Mouse (Mus musculus): ENCODE data around the gene Lrriq1. TPM values are rescaled to one million over a fixed set of nuclear protein-coding genes. Genes with fewer than 3 reads are reported as not detected.

Gene Lrriq1
- polyA plus RNA-seq, 1 experiment from 2014 or later: 1.5 TPM

- no peaks in the 10 kb centered on the region for H3K27me3 ChIP-seq (replicated peaks)
- H3K4me3 ChIP-seq: no peak overlapping the region
- no peak for ATAC-seq (ENCODE audit: low FRiP score, low read depth)
- no peak overlapping the region for H3K27ac ChIP-seq
- 82% methylated on average over 2 of the region's 2 CpGs for WGBS
- H3K9me3 ChIP-seq: no peaks in the 10 kb centered on the region
- no peak overlapping the region for H3K4me2 ChIP-seq (replicated peaks)
- no peak overlapping the region for H3K9ac ChIP-seq
- H3K4me1 ChIP-seq: no peaks in the 10 kb centered on the region
- no peaks in the 10 kb centered on the region for H3K36me3 ChIP-seq
Observed at GRCm38 (mm10) chr10:103108090-103108489, 128.0 kb downstream of the Lrriq1 start.

GRCm38 (mm10) chr10:103086101-103086500 is 150.0 kb downstream of the Lrriq1 start:
- no peak overlapping the region for H3K27ac ChIP-seq
- no peaks in the 10 kb centered on the region for H3K9me3 ChIP-seq
- no peak overlapping the region for H3K4me3 ChIP-seq
- H3K4me1 ChIP-seq: no peaks in the 10 kb centered on the region
- no peaks in the 10 kb centered on the region for H3K36me3 ChIP-seq
- H3K4me2 ChIP-seq (replicated peaks): no peak overlapping the region
- ATAC-seq (ENCODE audit: low FRiP score, low read depth): no peak
- no peaks in the 10 kb centered on the region for H3K27me3 ChIP-seq (replicated peaks)
- WGBS: 63% methylated on average over 1 of the region's 1 CpGs
- no peak overlapping the region for H3K9ac ChIP-seq

DNA sequence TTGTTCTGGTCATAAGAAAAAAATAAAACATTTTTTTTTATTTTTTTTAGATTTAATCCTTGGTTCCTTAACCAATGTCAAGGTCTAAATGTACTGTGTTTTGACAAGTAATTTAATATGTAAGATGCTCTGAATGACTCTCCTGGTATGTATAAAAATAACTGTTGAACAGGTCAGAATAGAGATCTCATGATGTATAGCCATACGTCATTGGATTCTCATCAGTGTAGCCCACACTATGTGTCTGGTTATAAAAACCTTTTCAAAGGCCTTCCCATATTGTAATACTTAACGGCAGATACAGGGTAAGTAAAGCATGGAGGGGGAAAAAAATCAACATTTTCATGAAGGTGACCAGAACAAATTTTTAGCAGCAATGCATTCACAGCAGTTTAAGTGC is 186.5 kb downstream of the Lrriq1 start:
- no peaks in the 10 kb centered on the region for H3K27me3 ChIP-seq (replicated peaks)
- no peak overlapping the region for H3K27ac ChIP-seq
- no peak overlapping the region for H3K4me2 ChIP-seq (replicated peaks)
- H3K4me3 ChIP-seq: no peak overlapping the region
- no peaks in the 10 kb centered on the region for H3K9me3 ChIP-seq
- H3K9ac ChIP-seq: no peak overlapping the region
- no peaks in the 10 kb centered on the region for H3K36me3 ChIP-seq
- no peak for ATAC-seq (ENCODE audit: low FRiP score, low read depth)
- WGBS: 84% methylated on average over 2 of the region's 2 CpGs
- H3K4me1 ChIP-seq: no peaks in the 10 kb centered on the region

- no peaks in the 10 kb centered on the region for H3K36me3 ChIP-seq
- H3K4me2 ChIP-seq (replicated peaks): no peak overlapping the region
- no peak for ATAC-seq (ENCODE audit: low FRiP score, low read depth)
- no peaks in the 10 kb centered on the region for H3K9me3 ChIP-seq
- H3K9ac ChIP-seq: no peak overlapping the region
- no peaks in the 10 kb centered on the region for H3K27me3 ChIP-seq (replicated peaks)
- no peak overlapping the region for H3K27ac ChIP-seq
- no peak overlapping the region for H3K4me3 ChIP-seq
- no peaks in the 10 kb centered on the region for H3K4me1 ChIP-seq
- 71% methylated on average over 3 of the region's 3 CpGs for WGBS
Observed at GRCm38 (mm10) chr10:103046623-103047022, 189.5 kb downstream of the Lrriq1 start.

GRCm38 (mm10) chr10:103045019-103045418 is 191.1 kb downstream of the Lrriq1 start:
- WGBS: 66% methylated on average over 2 of the region's 2 CpGs

DNA sequence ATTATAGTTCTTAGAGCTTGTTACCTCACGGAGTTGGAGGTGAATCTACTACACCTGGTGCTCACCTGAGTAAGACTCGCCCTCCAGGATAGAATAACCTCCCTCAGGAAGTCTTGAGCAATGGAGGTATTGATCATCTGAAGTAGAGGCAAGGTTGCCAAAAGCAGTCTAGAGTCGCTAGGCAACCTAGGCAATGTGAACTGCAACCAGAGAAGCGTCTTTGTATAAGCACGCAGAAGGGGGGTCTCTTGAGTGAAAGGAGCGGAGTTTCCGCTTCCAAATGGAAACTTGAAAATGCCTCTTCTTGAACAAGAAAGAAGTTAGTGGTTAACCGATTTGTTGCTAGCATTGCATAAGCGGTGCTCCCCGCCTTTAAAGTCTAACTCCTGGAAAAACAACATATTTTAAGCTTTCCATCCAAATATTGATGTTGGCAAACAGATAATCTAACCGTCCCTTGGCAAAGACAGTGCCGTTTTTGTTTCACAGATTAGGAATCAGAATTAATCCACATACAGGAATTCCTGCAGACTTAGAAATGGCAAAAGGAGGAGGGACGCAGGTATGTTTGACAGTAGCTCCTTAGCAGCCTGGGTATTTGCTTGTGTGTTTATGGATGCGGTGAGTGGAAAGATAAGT is 201.0 kb downstream of the Lrriq1 start:
- Histone ChIP-seq H3K9me3 (no peaks in the 10 kb centered on the region), H3K9ac (no peak overlapping the region), H3K27me3 (replicated peaks) (peaks cover 55% of the 10 kb centered on the region), H3K4me3 (no peak overlapping the region), H3K27ac (no peak overlapping the region), H3K4me2 (replicated peaks) (no peak overlapping the region), H3K36me3 (no peaks in the 10 kb centered on the region), H3K4me1 (no peaks in the 10 kb centered on the region)
- 2% methylated on average over 14 of the region's 14 CpGs for WGBS
- ATAC-seq (ENCODE audit: low FRiP score, low read depth): no peak

More at GRCm38 (mm10) chr10:103045019-103045418, 191.1 kb downstream of the Lrriq1 start:
- no peak overlapping the region for H3K4me3 ChIP-seq
- H3K27me3 ChIP-seq (replicated peaks): no peaks in the 10 kb centered on the region
- H3K9me3 ChIP-seq: no peaks in the 10 kb centered on the region
- H3K27ac ChIP-seq: no peak overlapping the region
- no peaks in the 10 kb centered on the region for H3K4me1 ChIP-seq
- ATAC-seq (ENCODE audit: low FRiP score, low read depth): no peak
- H3K9ac ChIP-seq: no peak overlapping the region
- no peak overlapping the region for H3K4me2 ChIP-seq (replicated peaks)
- no peaks in the 10 kb centered on the region for H3K36me3 ChIP-seq

- H3K9me3 ChIP-seq: no peaks in the 10 kb centered on the region
- peaks cover 13% of the 10 kb centered on the region for H3K4me1 ChIP-seq
- WGBS: 3% methylated on average over 11 of the region's 11 CpGs
- H3K4me3 ChIP-seq: no peak overlapping the region
- no peak for ATAC-seq (ENCODE audit: low FRiP score, low read depth)
- H3K36me3 ChIP-seq: no peaks in the 10 kb centered on the region
- H3K27ac ChIP-seq: no peak overlapping the region
- H3K27me3 ChIP-seq (replicated peaks): peaks cover 79% of the 10 kb centered on the region
- no peak overlapping the region for H3K9ac ChIP-seq
- H3K4me2 ChIP-seq (replicated peaks): no peak overlapping the region
Observed at GRCm38 (mm10) chr10:103030931-103031330, 205.2 kb downstream of the Lrriq1 start.

GRCm38 (mm10) chr10:103029730-103030490 is 206.2 kb downstream of the Lrriq1 start, which contains the start of gene Alx1:
TSS of gene Alx1 (minus strand) at chr10:103030215.
- no peak within 1 kb of the TSS for H3K4me3 ChIP-seq
- H3K9ac ChIP-seq: no peak within 1 kb of the TSS
- ATAC-seq (ENCODE audit: low FRiP score, low read depth): no peak
- under 1% methylated on average over 32 of the region's 32 CpGs for WGBS
- H3K27me3 ChIP-seq (replicated peaks): peaks cover 73% of the 10 kb centered on the region
- H3K9me3 ChIP-seq: no peaks in the 10 kb centered on the region
- no peaks in the 10 kb centered on the region for H3K36me3 ChIP-seq
- H3K27ac ChIP-seq: no peak within 1 kb of the TSS
- peak within 1 kb of the TSS; percentile 57 for H3K4me2 ChIP-seq (replicated peaks)
- H3K4me1 ChIP-seq: peaks cover 13% of the 10 kb centered on the region

DNA sequence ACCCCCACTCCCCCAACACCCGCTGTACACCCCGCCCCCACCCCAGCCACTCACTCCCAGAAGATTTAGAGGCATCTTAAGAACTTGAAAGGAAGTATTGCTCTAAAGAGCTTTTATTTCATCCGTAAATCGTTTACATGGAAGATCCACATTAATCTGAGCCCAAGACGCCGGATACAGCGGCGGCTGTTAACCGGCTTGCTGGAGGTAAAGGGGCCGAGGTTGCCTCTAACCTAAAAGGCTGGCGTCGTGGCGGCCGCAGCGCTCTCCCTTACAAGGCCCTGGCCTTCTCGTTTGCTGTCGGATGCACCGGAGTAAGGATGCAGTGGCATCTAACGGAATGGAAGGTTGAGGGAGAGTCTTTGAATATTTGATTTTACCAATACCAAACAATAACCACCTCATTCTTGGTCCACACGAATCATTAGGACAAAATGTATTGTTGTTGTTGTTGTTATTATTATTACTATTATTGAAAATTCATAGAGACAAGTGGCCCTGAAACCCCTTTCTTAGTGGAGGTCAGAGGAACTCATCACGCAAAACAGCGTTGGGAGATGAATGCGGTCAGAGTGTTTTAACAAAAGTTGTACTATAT is 206.9 kb downstream of the Lrriq1 start:
- no peak overlapping the region for H3K9ac ChIP-seq
- no peak for ATAC-seq (ENCODE audit: low FRiP score, low read depth)
- WGBS: under 1% methylated on average over 23 of the region's 23 CpGs
- peaks cover 13% of the 10 kb centered on the region for H3K4me1 ChIP-seq
- H3K9me3 ChIP-seq: no peaks in the 10 kb centered on the region
- peaks cover 67% of the 10 kb centered on the region for H3K27me3 ChIP-seq (replicated peaks)
- no peak overlapping the region for H3K27ac ChIP-seq
- peak overlapping the region; percentile 33; the same call in 1 of the 2 replicates for H3K4me3 ChIP-seq
- peak overlapping the region; percentile 57 for H3K4me2 ChIP-seq (replicated peaks)
- no peaks in the 10 kb centered on the region for H3K36me3 ChIP-seq

DNA sequence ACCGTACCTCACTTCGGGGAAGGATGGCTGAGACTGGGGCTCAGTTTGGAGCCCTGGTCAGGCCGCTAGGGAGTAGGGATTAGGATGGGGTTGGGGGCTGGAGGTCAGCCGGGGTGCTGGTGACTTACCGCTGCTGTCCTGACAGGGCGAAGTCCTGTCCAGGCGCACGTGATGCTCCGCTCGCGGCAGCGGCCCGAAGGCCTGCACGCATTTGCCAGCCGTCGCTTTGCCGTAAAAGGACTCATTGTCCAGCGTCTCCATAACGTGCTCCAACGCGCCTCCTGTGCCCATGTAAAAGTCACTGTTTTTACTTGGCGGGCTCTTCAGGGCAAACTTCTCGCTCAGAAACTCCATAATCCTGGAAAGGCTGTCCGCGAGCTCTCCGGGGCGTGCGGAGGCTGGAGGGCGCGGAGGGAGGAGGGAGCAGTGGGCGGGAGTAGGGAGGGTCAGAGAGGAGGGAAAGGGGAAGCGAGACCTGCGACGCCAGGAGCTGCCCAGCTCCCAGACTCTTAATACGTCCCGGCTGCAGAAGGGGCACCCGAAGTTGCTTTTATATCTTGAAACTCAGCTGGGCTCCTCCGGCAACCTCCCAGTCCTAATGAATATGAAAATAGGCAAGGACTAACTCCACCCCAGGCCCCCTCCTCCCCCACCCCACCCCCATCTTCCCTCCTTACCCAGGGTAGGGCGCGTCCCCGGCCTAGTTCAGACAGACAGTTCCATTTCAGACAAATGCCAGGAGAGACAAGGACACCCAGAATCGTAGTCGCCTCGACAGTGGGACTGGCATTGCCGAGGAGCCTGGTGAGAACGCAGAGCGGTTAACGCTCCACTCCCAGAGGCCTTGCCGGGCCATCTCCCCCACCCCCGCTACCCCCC is 207.6 kb downstream of the Lrriq1 start:
- Histone ChIP-seq H3K27ac (no peak overlapping the region), H3K4me3 (peak overlapping the region; percentile 33), H3K27me3 (replicated peaks) (peaks cover 65% of the 10 kb centered on the region), H3K9ac (no peak overlapping the region), H3K4me2 (replicated peaks) (peak overlapping the region; percentile 57), H3K9me3 (no peaks in the 10 kb centered on the region), H3K4me1 (peaks cover 13% of the 10 kb centered on the region), H3K36me3 (no peaks in the 10 kb centered on the region)
- peak; percentile 65 for ATAC-seq (ENCODE audit: low FRiP score, low read depth)
- under 1% methylated on average over 50 of the region's 50 CpGs for WGBS

DNA sequence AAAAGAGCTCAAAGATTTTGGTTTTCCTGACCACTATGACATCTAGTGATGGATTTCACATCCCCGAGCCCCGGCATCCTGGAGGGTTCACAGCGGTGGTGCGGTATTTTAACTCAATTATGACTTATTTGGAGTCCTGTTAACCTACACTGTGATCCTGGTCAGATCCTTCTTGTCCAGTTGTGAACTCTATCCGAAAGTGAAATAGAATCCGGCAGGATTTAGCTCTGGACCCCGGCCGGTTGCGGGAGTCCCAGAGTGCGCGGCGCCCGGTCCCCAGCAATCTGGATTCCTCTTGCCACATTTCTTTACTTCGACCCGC is 208.2 kb downstream of the Lrriq1 start:
- Histone ChIP-seq H3K36me3 (no peaks in the 10 kb centered on the region), H3K4me2 (replicated peaks) (peak overlapping the region; percentile 57), H3K9ac (no peak overlapping the region), H3K4me3 (peak overlapping the region; percentile 33), H3K9me3 (no peaks in the 10 kb centered on the region), H3K27ac (no peak overlapping the region), H3K27me3 (replicated peaks) (peaks cover 59% of the 10 kb centered on the region), H3K4me1 (peaks cover 13% of the 10 kb centered on the region)
- under 1% methylated on average over 15 of the region's 15 CpGs for WGBS
- ATAC-seq (ENCODE audit: low FRiP score, low read depth): 0 out of 2 replicates have a peak, but pooled peaks have one; percentile 3
